Mouse (Mus musculus) limb, embryonic 11.5 days (tissue): Measurements from ENCODE around the gene Ciapin1. TPM values are rescaled to one million over a fixed set of nuclear protein-coding genes. Genes with fewer than 3 reads are reported as not detected.

ENCODE experiments used
- ATAC-seq: fragments of 200-750 bp; cut with Nextera tagmentation; 2 replicates; pipeline ENCODE4 v1.8.0; 2017; ENCODE audit warnings: low read depth; ENCODE audit not compliant: insufficient number of reproducible peaks, low FRiP score, low TSS enrichment
- DNase-seq: peaks from one replicate; pipeline ENCODE4 v3.0.0-alpha.2; 2015; ENCODE audit warnings: low spot score
- H3K27ac ChIP-seq: fragments of 300-500 bp; sonication (generic); replicated peaks from 2 replicates; pipeline ENCODE4 v1.5.1; 2014; ENCODE audit warnings: low read depth, mild to moderate bottlenecking, low read length
- H3K27me3 ChIP-seq: fragments of 300-500 bp; sonication (generic); 2 replicates; pipeline ENCODE4 v1.6.1; 2014; ENCODE audit warnings: mild to moderate bottlenecking, low read length, mixed read lengths; ENCODE audit not compliant: control insufficient read depth, insufficient read depth
- H3K36me3 ChIP-seq: fragments of 300-500 bp; sonication (generic); 2 replicates; pipeline ENCODE4 v1.6.1; 2014; ENCODE audit warnings: mild to moderate bottlenecking, low read length, moderate library complexity, mixed read lengths; ENCODE audit not compliant: control insufficient read depth, insufficient read depth
- H3K4me1 ChIP-seq: fragments of 300-500 bp; sonication (generic); 2 replicates; pipeline ENCODE4 v1.6.1; 2014; ENCODE audit warnings: low read length, mixed read lengths; ENCODE audit not compliant: control insufficient read depth, insufficient read depth
- H3K4me2 ChIP-seq: fragments of 300-500 bp; sonication (generic); 2 replicates; pipeline ENCODE4 v1.6.1; 2014; ENCODE audit warnings: low read depth, mild to moderate bottlenecking, moderate library complexity; ENCODE audit not compliant: severe bottlenecking
- H3K4me3 ChIP-seq: fragments of 300-500 bp; sonication (generic); 2 replicates; pipeline ENCODE4 v1.5.1; 2014; ENCODE audit warnings: low read depth, low read length
- H3K9ac ChIP-seq: fragments of 300-500 bp; sonication (generic); 2 replicates; pipeline ENCODE4 v1.6.1; 2014; ENCODE audit warnings: mild to moderate bottlenecking, low read length
- H3K9me3 ChIP-seq: fragments of 300-500 bp; sonication (generic); 2 replicates; pipeline ENCODE4 v1.6.1; 2016; ENCODE audit warnings: low read length; ENCODE audit not compliant: control insufficient read depth
- WGBS: fragments of 180-500 bp; shearing (Covaris S2); extraction: QIAGEN DNeasy Blood & Tissue Kit; methylation state at CpG from one replicate; pipeline ENCODE4 v1.1.7; 2014; 5-methylcytosine and 5-hydroxymethylcytosine counted together
- polyA plus RNA-seq: library from polyadenylated mRNA; unstranded; fragments of >200 nt; fragmentation: Nextera tagmentation; extraction: Ambion mirVana; gene quantifications from 2 replicates; pipeline ENCODE4 v1.2.1, GENCODE M21; 2014

The Ciapin1 gene
- polyA plus RNA-seq, 1 experiment from 2014 or later, result 131 TPM

- DNase-seq (no peak), ATAC-seq (no peak)
- Histone ChIP-seq H3K36me3 (no peaks in the 10 kb centered on the region), H3K4me3 (no peak overlapping the region), H3K4me2 (no peak overlapping the region), H3K4me1 (no peaks in the 10 kb centered on the region), H3K9me3 (no peaks in the 10 kb centered on the region), H3K27ac (no peak overlapping the region), H3K9ac (no peak overlapping the region), H3K27me3 (no peaks in the 10 kb centered on the region)
- 94% methylated on average over 4 of the region's 4 CpGs for WGBS
These were observed 43.8 kb downstream of the Ciapin1 start for GRCm38 (mm10) chr8:94794368-94794767.

- ATAC-seq, result no peak
- Histone ChIP-seq H3K27ac (no peak overlapping the region), H3K4me3 (no peak overlapping the region)
These were observed 48.8 kb downstream of the Ciapin1 start for GRCm38 (mm10) chr8:94789256-94789955.

GRCm38 (mm10) chr8:94787524-94788501 is 50.3 kb downstream of the Ciapin1 start:
- no peaks in the 10 kb centered on the region for H3K36me3 ChIP-seq
- no peak overlapping the region for H3K27ac ChIP-seq
- H3K4me1 ChIP-seq, result 0 out of 2 replicates have a peak, but pooled peaks cover 4% of the 10 kb centered on the region
- H3K4me2 ChIP-seq, result no peak overlapping the region
- ATAC-seq (no peak), DNase-seq (no peak)
- H3K9ac ChIP-seq, result no peak overlapping the region
- no peaks in the 10 kb centered on the region for H3K9me3 ChIP-seq
- 58% methylated on average over 15 of the region's 15 CpGs for WGBS
- H3K4me3 ChIP-seq, result no peak overlapping the region
- no peaks in the 10 kb centered on the region for H3K27me3 ChIP-seq

More at GRCm38 (mm10) chr8:94789256-94789955, 48.8 kb downstream of the Ciapin1 start:
- no peak overlapping the region for H3K4me2 ChIP-seq
- no peaks in the 10 kb centered on the region for H3K36me3 ChIP-seq
- no peak for DNase-seq
- H3K27me3 ChIP-seq, result no peaks in the 10 kb centered on the region
- no peaks in the 10 kb centered on the region for H3K9me3 ChIP-seq
- 77% methylated on average over 10 of the region's 10 CpGs for WGBS
- H3K9ac ChIP-seq, result no peak overlapping the region
- 0 out of 2 replicates have a peak, but pooled peaks cover 4% of the 10 kb centered on the region for H3K4me1 ChIP-seq

- WGBS, result 74% methylated on average over 6 of the region's 6 CpGs
- H3K36me3 ChIP-seq, result no peaks in the 10 kb centered on the region
- no peak for DNase-seq
- H3K9me3 ChIP-seq, result no peaks in the 10 kb centered on the region
- H3K4me3 ChIP-seq, result no peak overlapping the region
- no peak overlapping the region for H3K9ac ChIP-seq
- no peak overlapping the region for H3K27ac ChIP-seq
- no peak for ATAC-seq
- no peak overlapping the region for H3K4me2 ChIP-seq
- H3K27me3 ChIP-seq, result no peaks in the 10 kb centered on the region
- H3K4me1 ChIP-seq, result peaks cover 8% of the 10 kb centered on the region; the same call in 1 of the 2 replicates
These were observed 52.1 kb downstream of the Ciapin1 start for GRCm38 (mm10) chr8:94785995-94786595.

- no peak for ATAC-seq
- H3K4me1 ChIP-seq, result peaks cover 8% of the 10 kb centered on the region; the same call in 1 of the 2 replicates
- H3K4me3 ChIP-seq, result no peak overlapping the region
- DNase-seq, result peak; percentile 28
- H3K9ac ChIP-seq, result no peak overlapping the region
- no peaks in the 10 kb centered on the region for H3K36me3 ChIP-seq
- no peak overlapping the region for H3K4me2 ChIP-seq
- no peaks in the 10 kb centered on the region for H3K27me3 ChIP-seq
- 68% methylated on average over 12 of the region's 12 CpGs for WGBS
- H3K9me3 ChIP-seq, result no peaks in the 10 kb centered on the region
- H3K27ac ChIP-seq, result no peak overlapping the region
These were observed 52.7 kb downstream of the Ciapin1 start for GRCm38 (mm10) chr8:94785247-94785985.

- H3K4me2 ChIP-seq, result no peak overlapping the region
- DNase-seq, result no peak
- WGBS, result 81% methylated on average over 4 of the region's 4 CpGs
- H3K27ac ChIP-seq, result no peak overlapping the region
- H3K36me3 ChIP-seq, result no peaks in the 10 kb centered on the region
- no peak for ATAC-seq
- H3K4me1 ChIP-seq, result peaks cover 8% of the 10 kb centered on the region; the same call in 1 of the 2 replicates
- H3K27me3 ChIP-seq, result no peaks in the 10 kb centered on the region
- H3K4me3 ChIP-seq, result no peak overlapping the region
- no peak overlapping the region for H3K9ac ChIP-seq
- H3K9me3 ChIP-seq, result no peaks in the 10 kb centered on the region
These were observed 54.3 kb downstream of the Ciapin1 start for GRCm38 (mm10) chr8:94783890-94784289.

GRCm38 (mm10) chr8:94781838-94782235 is 56.3 kb downstream of the Ciapin1 start:
- no peaks in the 10 kb centered on the region for H3K27me3 ChIP-seq
- ATAC-seq (no peak), DNase-seq (peak; percentile 32)
- no peak overlapping the region for H3K4me3 ChIP-seq
- H3K4me1 ChIP-seq, result peaks cover 8% of the 10 kb centered on the region; the same call in 1 of the 2 replicates
- WGBS, result 8% methylated on average over 11 of the region's 11 CpGs
- no peaks in the 10 kb centered on the region for H3K36me3 ChIP-seq
- H3K27ac ChIP-seq, result no peak overlapping the region
- H3K9ac ChIP-seq, result no peak overlapping the region
- no peak overlapping the region for H3K4me2 ChIP-seq
- H3K9me3 ChIP-seq, result no peaks in the 10 kb centered on the region
